Mouse (Mus musculus): ENCODE data around the gene Hist1h4b. TPM values are rescaled to one million over a fixed set of nuclear protein-coding genes. Genes with fewer than 3 reads are reported as not detected.
"Not testable (repeated sequence)": the region's sequence is repeated elsewhere in the genome, so short reads cannot be mapped to it uniquely, and the experiment has no call there.

Hist1h4b gene
- total RNA-seq, 2 experiments from 2014 or later: 2.1 to 3.7 TPM

DNA sequence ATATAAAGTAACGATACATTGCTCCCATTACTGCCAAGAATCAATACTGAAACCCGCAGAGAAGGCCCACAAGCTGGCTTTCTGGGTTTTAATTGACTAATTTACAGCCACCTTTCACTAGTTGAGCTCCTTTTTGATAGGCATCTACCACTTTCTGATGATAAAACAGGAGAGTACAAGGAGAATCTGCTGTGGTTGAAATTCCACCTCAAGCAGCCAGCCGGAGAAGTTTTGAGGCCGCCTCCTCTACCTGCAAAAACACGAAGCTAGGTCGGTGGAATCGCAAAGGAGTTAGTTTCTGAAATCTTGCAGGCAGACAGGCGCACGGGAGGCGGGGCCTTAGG is 6.4 kb downstream of the Hist1h4b start:
- peak overlapping the region; percentile 88 for H3K4me3 ChIP-seq
- DNase-seq: no peak
- no peak for TF ChIP-seq CTCF (IDR thresholded peaks at IDR 0.05)
- intact Hi-C loops (cut with DNase I): loop anchor here (5.0 kb wide), 2 partner anchors 141 to 181 kb away; partner anchors contain the start of genes Hist1h1e, Hist1h2be and Hist1h4d
- peak overlapping the region; percentile 88; the same call in 1 of the 2 replicates for H3K27ac ChIP-seq

DNA sequence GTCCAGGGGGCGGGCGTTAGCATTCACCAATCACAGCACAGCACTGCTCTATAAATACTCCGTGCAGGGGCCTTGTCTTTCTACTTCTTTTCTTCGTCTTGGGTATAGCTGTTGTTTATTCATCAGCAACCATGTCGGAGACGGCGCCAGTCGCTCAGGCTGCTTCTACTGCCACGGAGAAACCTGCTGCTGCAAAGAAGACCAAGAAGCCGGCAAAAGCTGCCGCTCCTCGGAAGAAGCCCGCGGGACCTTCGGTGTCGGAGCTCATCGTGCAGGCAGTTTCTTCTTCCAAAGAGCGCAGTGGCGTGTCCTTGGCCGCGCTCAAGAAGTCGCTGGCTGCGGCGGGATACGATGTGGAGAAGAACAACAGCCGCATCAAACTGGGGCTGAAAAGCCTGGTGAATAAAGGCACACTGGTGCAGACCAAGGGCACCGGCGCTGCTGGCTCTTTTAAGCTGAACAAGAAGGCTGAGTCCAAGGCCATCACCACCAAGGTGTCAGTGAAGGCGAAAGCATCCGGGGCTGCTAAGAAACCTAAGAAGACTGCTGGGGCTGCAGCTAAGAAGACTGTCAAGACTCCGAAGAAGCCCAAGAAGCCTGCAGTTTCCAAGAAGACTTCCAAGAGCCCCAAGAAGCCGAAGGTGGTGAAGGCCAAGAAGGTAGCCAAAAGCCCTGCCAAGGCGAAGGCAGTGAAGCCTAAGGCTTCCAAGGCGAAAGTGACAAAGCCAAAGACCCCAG is 6.9 kb downstream of the Hist1h4b start, which contains the start of gene Hist1h1a:
Gene Hist1h1a, plus strand, starts transcription at position 81 of the 738 bp plus-strand sequence.
- peak; percentile 82 for DNase-seq
- Histone ChIP-seq H3K4me3 (peak within 1 kb of the TSS; percentile 88), H3K27ac (peak within 1 kb of the TSS; percentile 88)
- no peak for TF ChIP-seq CTCF (IDR thresholded peaks at IDR 0.05)
- intact Hi-C loops (cut with DNase I): loop anchor here (5.0 kb wide), 2 partner anchors 141 to 181 kb away; partner anchors contain the start of genes Hist1h1e, Hist1h2be and Hist1h4d

DNA sequence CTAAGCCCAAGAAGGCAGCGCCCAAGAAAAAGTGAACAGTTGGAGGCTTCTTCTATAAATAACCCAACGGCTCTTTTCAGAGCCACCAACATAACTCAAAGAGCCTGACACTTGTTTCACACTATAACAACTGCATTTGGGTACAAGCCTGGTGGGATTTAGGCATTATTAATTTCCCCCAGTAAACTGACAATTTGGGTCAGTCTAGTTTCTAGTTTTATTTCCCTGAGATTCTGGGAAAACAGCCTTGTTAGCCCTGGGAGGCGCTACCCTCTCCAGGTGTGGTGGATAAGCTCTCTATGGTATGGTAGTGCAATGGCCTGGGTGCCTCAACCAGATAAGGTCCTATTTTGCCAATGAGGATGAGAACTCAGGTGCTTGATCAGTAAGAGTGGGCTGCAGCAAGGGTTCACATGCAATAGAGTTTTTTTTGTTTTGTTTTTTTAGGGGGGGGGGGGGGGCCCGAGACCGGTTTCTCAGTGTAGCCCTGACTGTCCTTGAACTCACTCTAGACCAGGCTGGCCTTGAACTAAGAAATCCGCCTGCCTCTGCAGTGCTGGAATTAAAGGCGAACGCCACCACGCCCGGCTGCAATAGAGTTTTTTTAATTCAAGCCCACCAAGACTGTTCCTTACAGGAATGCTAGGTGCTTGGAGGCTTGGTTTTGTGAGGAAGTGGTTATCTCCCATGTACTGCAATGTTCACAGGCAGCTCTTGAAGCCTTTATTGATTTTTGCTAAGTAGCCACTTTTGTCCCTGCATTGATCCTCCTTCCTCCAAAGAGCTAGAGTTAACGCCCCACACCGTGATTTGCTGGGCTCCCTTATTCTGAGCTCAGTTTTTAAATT is 7.7 kb downstream of the Hist1h4b start:
- Histone ChIP-seq H3K27ac (no peak overlapping the region), H3K4me3 (peak overlapping the region; percentile 88)
- intact Hi-C loops (cut with DNase I): loop anchor here (5.0 kb wide), 2 partner anchors 142 to 182 kb away; partner anchors contain the start of genes Hist1h1e, Hist1h2be and Hist1h4d
- DNase-seq: no peak
- no peak for TF ChIP-seq CTCF (IDR thresholded peaks at IDR 0.05)

DNA sequence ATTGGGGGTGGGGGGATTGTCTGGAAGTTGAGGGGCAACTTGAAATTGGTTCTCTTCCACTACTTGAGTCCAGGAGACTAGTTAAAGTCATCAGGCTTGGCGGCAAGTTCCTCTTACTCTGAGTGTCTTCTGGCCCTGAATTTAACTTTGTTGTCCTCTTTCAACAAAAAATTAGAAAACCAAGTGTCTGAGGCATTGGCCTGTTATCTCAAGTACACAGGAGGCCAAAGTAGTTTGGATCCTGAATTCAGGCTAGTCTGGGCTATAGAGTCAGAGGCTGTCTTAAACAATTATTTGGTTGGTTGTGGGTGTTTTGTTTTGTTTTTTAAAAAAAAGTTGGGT is 8.3 kb downstream of the Hist1h4b start:
- no peak for TF ChIP-seq CTCF (IDR thresholded peaks at IDR 0.05)
- intact Hi-C loops (cut with DNase I): no loop called here
- no peak overlapping the region for H3K27ac ChIP-seq
- no peak for DNase-seq
- no peak overlapping the region for H3K4me3 ChIP-seq

DNA sequence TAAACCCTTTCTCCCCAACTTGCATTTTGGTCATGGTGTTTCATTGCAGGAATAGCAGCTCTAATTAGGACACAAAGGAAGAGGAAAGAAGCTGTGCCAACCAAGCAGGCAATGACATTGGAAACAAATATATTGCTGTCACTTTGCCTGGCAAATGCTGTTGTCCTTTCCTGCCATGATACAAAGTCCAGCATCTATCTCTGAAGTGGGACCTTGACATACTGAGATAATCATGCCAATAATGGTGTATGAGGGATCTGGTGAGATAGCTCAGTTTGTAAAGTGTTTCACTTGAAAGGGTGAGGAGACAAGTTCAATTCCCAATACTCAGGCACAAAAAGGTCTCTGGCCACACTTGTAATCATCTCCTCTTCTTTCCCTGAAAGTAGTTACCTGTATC is 10.0 kb downstream of the Hist1h4b start:
- no peak overlapping the region for H3K27ac ChIP-seq
- DNase-seq: no peak
- no peak overlapping the region for H3K4me3 ChIP-seq
- TF ChIP-seq CTCF (IDR thresholded peaks at IDR 0.05): no peak
- intact Hi-C loops (cut with DNase I): no loop called here

DNA sequence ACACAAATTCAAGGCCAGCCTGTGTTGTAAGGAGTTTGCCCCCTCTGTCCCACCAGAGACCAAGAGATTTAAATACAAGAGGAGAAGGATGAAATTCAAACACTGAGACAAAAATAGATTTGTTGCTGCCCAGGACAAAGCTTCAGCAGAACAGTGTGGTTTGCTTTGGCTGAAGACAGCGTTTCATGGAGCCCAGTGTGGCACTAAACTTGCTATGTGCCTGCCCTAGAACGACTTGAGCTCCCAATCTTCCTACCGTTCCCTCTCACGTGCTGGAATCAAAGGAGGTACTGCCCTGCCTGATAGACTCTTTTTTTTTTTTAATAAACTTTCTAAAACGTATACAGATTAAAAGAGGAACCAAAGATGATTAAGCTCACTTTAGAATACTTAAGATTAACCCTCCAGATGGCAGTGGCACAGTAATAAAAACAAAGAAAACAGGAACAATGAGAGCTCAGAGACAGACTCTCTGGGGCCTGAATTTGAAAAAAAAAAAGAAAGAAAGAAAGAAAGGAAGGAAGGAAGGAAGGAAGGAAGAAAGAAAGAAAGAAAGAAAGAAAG is 12.1 kb downstream of the Hist1h4b start:
- Histone ChIP-seq H3K27ac (no peak overlapping the region), H3K4me3 (no peak overlapping the region)
- no peak for TF ChIP-seq CTCF (IDR thresholded peaks at IDR 0.05)
- intact Hi-C loops (cut with DNase I): no loop called here
- no peak for DNase-seq

DNA sequence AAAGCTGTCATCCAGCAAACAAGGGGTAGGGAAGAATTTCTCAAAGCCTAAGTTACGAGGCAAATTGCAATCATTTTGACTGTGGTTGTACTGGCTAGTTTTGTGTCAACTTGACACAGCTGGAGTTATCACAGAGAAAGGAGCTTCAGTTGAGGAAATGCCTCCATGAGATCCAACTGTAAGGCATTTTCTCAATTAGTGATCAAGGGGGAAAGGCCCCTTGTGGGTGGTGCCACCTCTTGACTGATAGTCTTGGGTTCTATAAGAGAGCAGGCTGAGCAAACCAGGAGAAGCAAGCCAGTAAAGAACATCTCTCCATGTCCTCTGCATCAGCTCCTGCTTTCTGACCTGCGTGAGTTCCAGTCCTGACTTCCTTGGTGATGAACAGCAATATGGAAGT is 12.8 kb downstream of the Hist1h4b start, which contains the start of gene Trim38:
Gene Trim38, plus strand, starts transcription at position 301 of the 400 bp plus-strand sequence.
- H3K27ac ChIP-seq; intact Hi-C loops (cut with DNase I); DNase-seq; H3K4me3 ChIP-seq: not testable (repeated sequence)

DNA sequence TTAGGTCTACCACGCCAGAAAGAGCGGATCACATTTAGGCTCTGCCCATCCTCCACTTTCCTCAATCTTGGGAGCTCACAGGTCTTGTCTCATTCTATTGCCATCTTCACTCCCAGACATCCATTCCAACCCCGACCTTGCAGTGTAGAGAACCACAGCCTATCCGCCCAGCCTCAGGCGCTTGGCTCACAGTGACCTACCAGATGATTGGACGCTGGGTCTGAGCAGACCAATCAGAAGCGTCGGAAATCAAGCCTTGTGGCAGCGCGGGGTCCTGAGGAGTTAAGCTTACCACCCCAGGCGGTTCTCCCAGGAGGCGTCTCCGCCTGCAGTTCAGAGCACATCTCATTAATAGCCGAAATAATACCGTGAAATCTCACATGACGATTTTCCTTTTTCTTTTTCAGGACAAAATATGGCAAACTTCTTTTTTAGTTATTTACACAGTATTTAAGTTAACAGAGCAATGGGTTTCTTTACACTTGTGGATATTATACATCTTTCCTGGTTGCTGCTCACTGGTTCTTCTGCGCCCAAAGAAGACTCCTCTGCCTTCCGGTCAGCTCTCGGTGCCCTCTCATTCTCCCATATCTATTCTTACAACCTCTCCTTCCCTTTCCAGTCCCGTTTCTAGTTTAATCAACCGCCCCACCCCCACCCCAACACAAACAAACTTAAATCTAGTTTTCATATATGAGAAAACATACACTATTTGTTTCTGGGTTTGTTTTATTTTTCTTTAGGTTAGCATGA is 15.9 kb downstream of the Hist1h4b start:
- peak; percentile 29 for DNase-seq
- no peak overlapping the region for H3K27ac ChIP-seq
- intact Hi-C loops (cut with DNase I): no loop called here
- no peak for TF ChIP-seq CTCF (IDR thresholded peaks at IDR 0.05)
- peak overlapping the region; percentile 28 for H3K4me3 ChIP-seq

DNA sequence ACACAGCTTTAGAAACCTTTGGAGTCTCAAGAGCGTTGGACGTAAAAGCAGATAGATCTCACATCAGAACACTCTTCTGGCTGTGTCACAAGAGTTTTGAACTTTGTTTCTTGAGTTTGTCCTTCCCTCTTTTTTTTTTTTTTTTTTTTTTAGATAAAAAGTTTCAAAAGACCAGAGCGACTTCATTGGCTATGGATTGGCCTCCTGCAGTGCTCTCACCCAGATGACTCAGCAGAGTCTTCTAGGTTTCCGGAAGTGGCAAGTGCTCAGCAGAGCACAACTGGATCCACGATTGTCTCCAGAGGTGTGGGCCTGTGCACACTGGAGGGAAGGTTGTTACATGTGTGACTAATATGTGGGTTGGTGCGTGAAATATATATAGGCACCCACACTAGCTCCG is 21.5 kb downstream of the Hist1h4b start:
- Histone ChIP-seq H3K27ac (no peak overlapping the region), H3K4me3 (no peak overlapping the region)
- no peak for TF ChIP-seq CTCF (IDR thresholded peaks at IDR 0.05)
- intact Hi-C loops (cut with DNase I): no loop called here
- no peak for DNase-seq

DNA sequence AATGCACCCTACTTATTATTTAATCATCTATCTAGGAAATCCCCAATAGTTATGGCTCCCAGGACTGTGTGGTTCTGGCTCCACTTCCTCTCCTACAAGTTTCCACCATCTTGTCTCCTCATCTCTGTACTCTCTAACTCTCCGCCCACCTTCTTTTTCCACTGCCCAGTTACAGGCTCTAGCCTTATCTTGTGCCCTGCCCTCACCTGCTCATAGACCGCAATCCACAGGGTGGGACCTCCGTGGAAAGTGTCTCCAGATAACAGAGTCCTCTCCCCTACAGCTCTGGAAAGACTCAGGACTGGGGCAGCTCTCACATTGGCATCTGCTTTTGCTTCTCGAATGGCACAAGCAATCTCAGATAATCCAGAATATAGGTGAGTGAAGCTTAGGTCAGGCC is 22.2 kb downstream of the Hist1h4b start:
- no peak for DNase-seq
- no peak overlapping the region for H3K4me3 ChIP-seq
- H3K27ac ChIP-seq: no peak overlapping the region
- intact Hi-C loops (cut with DNase I): no loop called here
- TF ChIP-seq CTCF (IDR thresholded peaks at IDR 0.05): no peak

DNA sequence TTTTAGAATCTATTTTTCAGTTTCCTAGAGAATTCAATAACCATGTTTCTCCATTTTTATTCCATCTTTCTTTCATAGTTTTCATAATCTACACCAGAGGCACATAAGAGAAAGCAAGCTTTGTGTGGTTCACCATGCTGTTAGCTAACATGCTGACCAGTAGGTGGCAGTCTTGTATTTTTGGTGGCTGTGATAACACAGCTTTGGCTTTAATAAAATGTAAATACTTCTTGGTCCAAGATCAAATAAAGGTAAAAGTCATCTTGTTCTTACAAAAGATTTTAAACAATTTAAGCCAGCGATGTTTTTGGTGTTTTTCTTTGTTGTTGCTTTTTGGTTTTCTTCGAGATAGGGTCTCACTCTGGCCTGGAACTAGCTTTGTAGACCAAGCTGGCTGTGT is 35.7 kb downstream of the Hist1h4b start:
- TF ChIP-seq CTCF (IDR thresholded peaks at IDR 0.05): peak; percentile 79
- Histone ChIP-seq H3K27ac (no peak overlapping the region), H3K4me3 (no peak overlapping the region)
- DNase-seq: peak; percentile 21
- intact Hi-C loops (cut with DNase I): no loop called here

DNA sequence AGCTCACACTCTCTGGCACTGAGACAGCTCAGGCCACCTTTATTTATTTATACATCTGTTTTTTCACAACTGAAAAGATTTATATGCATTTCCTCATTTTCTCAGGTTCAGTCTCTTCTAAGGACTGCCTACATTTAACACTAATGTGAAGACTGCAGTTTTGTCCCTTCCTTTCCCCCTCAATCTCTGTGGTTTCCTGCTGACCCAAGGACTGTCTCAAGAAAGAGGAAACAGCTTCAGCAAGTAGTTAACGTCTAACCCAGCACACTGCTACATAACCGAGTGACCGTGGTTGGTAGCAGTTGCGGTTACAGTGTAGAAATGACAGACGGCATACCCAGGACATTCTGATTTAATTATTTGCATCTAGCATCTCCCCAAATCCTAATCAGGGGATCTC is 42.6 kb downstream of the Hist1h4b start:
- TF ChIP-seq CTCF (IDR thresholded peaks at IDR 0.05): no peak
- no peak overlapping the region for H3K4me3 ChIP-seq
- intact Hi-C loops (cut with DNase I): no loop called here
- no peak overlapping the region for H3K27ac ChIP-seq
- DNase-seq: no peak
